Mouse (Mus musculus): Measurements from ENCODE around the gene Pole.

GRCm38 (mm10) chr5:110347006-110347405 lies 60.9 kb downstream of the Pole start:
- no peak for TF ChIP-seq CTCF (IDR thresholded peaks at IDR 0.05; ENCODE audit: low read depth)
- no peak for TF ChIP-seq EP300 (IDR thresholded peaks at IDR 0.05; ENCODE audit: low read depth)
